Mouse (Mus musculus) limb, embryonic 11.5 days (tissue): ENCODE results near the gene Utf1. TPM values are rescaled to one million over a fixed set of nuclear protein-coding genes. Genes with fewer than 3 reads are reported as not detected.

ENCODE experiments used
- ATAC-seq: fragments of 200-750 bp; cut with Nextera tagmentation; 2 replicates; pipeline ENCODE4 v1.8.0; 2017; ENCODE audit warnings: low read depth; ENCODE audit not compliant: insufficient number of reproducible peaks, low FRiP score, low TSS enrichment
- DNase-seq: peaks from one replicate; pipeline ENCODE4 v3.0.0-alpha.2; 2015; ENCODE audit warnings: low spot score
- H3K27ac ChIP-seq: fragments of 300-500 bp; sonication (generic); replicated peaks from 2 replicates; pipeline ENCODE4 v1.5.1; 2014; ENCODE audit warnings: low read depth, mild to moderate bottlenecking, low read length
- H3K27me3 ChIP-seq: fragments of 300-500 bp; sonication (generic); 2 replicates; pipeline ENCODE4 v1.6.1; 2014; ENCODE audit warnings: mild to moderate bottlenecking, low read length, mixed read lengths; ENCODE audit not compliant: control insufficient read depth, insufficient read depth
- H3K36me3 ChIP-seq: fragments of 300-500 bp; sonication (generic); 2 replicates; pipeline ENCODE4 v1.6.1; 2014; ENCODE audit warnings: mild to moderate bottlenecking, low read length, moderate library complexity, mixed read lengths; ENCODE audit not compliant: control insufficient read depth, insufficient read depth
- H3K4me1 ChIP-seq: fragments of 300-500 bp; sonication (generic); 2 replicates; pipeline ENCODE4 v1.6.1; 2014; ENCODE audit warnings: low read length, mixed read lengths; ENCODE audit not compliant: control insufficient read depth, insufficient read depth
- H3K4me2 ChIP-seq: fragments of 300-500 bp; sonication (generic); 2 replicates; pipeline ENCODE4 v1.6.1; 2014; ENCODE audit warnings: low read depth, mild to moderate bottlenecking, moderate library complexity; ENCODE audit not compliant: severe bottlenecking
- H3K4me3 ChIP-seq: fragments of 300-500 bp; sonication (generic); 2 replicates; pipeline ENCODE4 v1.5.1; 2014; ENCODE audit warnings: low read depth, low read length
- H3K9ac ChIP-seq: fragments of 300-500 bp; sonication (generic); 2 replicates; pipeline ENCODE4 v1.6.1; 2014; ENCODE audit warnings: mild to moderate bottlenecking, low read length
- H3K9me3 ChIP-seq: fragments of 300-500 bp; sonication (generic); 2 replicates; pipeline ENCODE4 v1.6.1; 2016; ENCODE audit warnings: low read length; ENCODE audit not compliant: control insufficient read depth
- WGBS: fragments of 180-500 bp; shearing (Covaris S2); extraction: QIAGEN DNeasy Blood & Tissue Kit; methylation state at CpG from one replicate; pipeline ENCODE4 v1.1.7; 2014; 5-methylcytosine and 5-hydroxymethylcytosine counted together
- polyA plus RNA-seq: library from polyadenylated mRNA; unstranded; fragments of >200 nt; fragmentation: Nextera tagmentation; extraction: Ambion mirVana; gene quantifications from 2 replicates; pipeline ENCODE4 v1.2.1, GENCODE M21; 2014

Gene Utf1
- polyA plus RNA-seq, 1 experiment from 2014 or later = not detected

- no peak for DNase-seq
- H3K9me3 ChIP-seq = no peaks in the 10 kb centered on the region
- H3K27me3 ChIP-seq = no peaks in the 10 kb centered on the region
- H3K9ac ChIP-seq = no peak overlapping the region
- no peaks in the 10 kb centered on the region for H3K36me3 ChIP-seq
- no peak overlapping the region for H3K4me2 ChIP-seq
- H3K4me3 ChIP-seq = no peak overlapping the region
- no peak overlapping the region for H3K27ac ChIP-seq
- no peaks in the 10 kb centered on the region for H3K4me1 ChIP-seq
- no peak for ATAC-seq
- 26% methylated on average over 1 of the region's 1 CpGs for WGBS
These were observed 41.6 kb upstream of the Utf1 start for GRCm38 (mm10) chr7:139901981-139902380.

GRCm38 (mm10) chr7:139905261-139905660 lies 38.3 kb upstream of the Utf1 start:
- H3K4me3 ChIP-seq = no peak overlapping the region
- H3K4me2 ChIP-seq = no peak overlapping the region
- H3K4me1 ChIP-seq = 0 out of 2 replicates have a peak, but pooled peaks cover 2% of the 10 kb centered on the region
- DNase-seq = no peak
- H3K36me3 ChIP-seq = no peaks in the 10 kb centered on the region
- H3K27ac ChIP-seq = no peak overlapping the region
- H3K27me3 ChIP-seq = no peaks in the 10 kb centered on the region
- H3K9me3 ChIP-seq = no peaks in the 10 kb centered on the region
- no peak overlapping the region for H3K9ac ChIP-seq
- ATAC-seq = no peak
- WGBS = 38% methylated on average over 6 of the region's 6 CpGs

- no peak overlapping the region for H3K27ac ChIP-seq
- H3K4me1 ChIP-seq = 0 out of 2 replicates have a peak, but pooled peaks cover 2% of the 10 kb centered on the region
- H3K4me3 ChIP-seq = no peak overlapping the region
- no peaks in the 10 kb centered on the region for H3K9me3 ChIP-seq
- no peak overlapping the region for H3K4me2 ChIP-seq
- no peaks in the 10 kb centered on the region for H3K27me3 ChIP-seq
- H3K9ac ChIP-seq = no peak overlapping the region
- no peak for ATAC-seq
- peak; percentile 69 for DNase-seq
- 10% methylated on average over 6 of the region's 6 CpGs for WGBS
- H3K36me3 ChIP-seq = no peaks in the 10 kb centered on the region
These were observed 37.9 kb upstream of the Utf1 start for GRCm38 (mm10) chr7:139905661-139906060.

- Histone ChIP-seq H3K9ac (no peak overlapping the region), H3K27ac (no peak overlapping the region)
These were observed 35.4 kb upstream of the Utf1 start for GRCm38 (mm10) chr7:139908176-139908575.

GRCm38 (mm10) chr7:139909469-139909868 lies 34.1 kb upstream of the Utf1 start:
- no peak for ATAC-seq
- no peak overlapping the region for H3K4me3 ChIP-seq
- H3K4me1 ChIP-seq = 0 out of 2 replicates have a peak, but pooled peaks cover 2% of the 10 kb centered on the region
- no peaks in the 10 kb centered on the region for H3K36me3 ChIP-seq
- no peak overlapping the region for H3K4me2 ChIP-seq
- H3K9ac ChIP-seq = no peak overlapping the region
- peaks cover 16% of the 10 kb centered on the region for H3K27me3 ChIP-seq
- WGBS = 53% methylated on average over 6 of the region's 6 CpGs
- H3K27ac ChIP-seq = no peak overlapping the region
- no peak for DNase-seq
- no peaks in the 10 kb centered on the region for H3K9me3 ChIP-seq

More at GRCm38 (mm10) chr7:139908176-139908575, 35.4 kb upstream of the Utf1 start:
- no peak overlapping the region for H3K4me2 ChIP-seq
- no peaks in the 10 kb centered on the region for H3K36me3 ChIP-seq
- ATAC-seq = no peak
- H3K9me3 ChIP-seq = no peaks in the 10 kb centered on the region
- H3K27me3 ChIP-seq = peaks cover 5% of the 10 kb centered on the region; the same call in 1 of the 2 replicates
- DNase-seq = no peak
- WGBS = 66% methylated on average over 5 of the region's 5 CpGs
- H3K4me3 ChIP-seq = no peak overlapping the region
- 0 out of 2 replicates have a peak, but pooled peaks cover 2% of the 10 kb centered on the region for H3K4me1 ChIP-seq

- ATAC-seq (no peak), DNase-seq (no peak)
- peaks cover 22% of the 10 kb centered on the region for H3K27me3 ChIP-seq
- H3K27ac ChIP-seq = no peak overlapping the region
- H3K4me3 ChIP-seq = no peak overlapping the region
- WGBS = 52% methylated on average over 11 of the region's 11 CpGs
- H3K4me1 ChIP-seq = 0 out of 2 replicates have a peak, but pooled peaks cover 2% of the 10 kb centered on the region
- no peak overlapping the region for H3K9ac ChIP-seq
- no peaks in the 10 kb centered on the region for H3K36me3 ChIP-seq
- H3K9me3 ChIP-seq = no peaks in the 10 kb centered on the region
- no peak overlapping the region for H3K4me2 ChIP-seq
These were observed 33.3 kb upstream of the Utf1 start for GRCm38 (mm10) chr7:139910204-139910835.

GRCm38 (mm10) chr7:139914141-139915047 lies 29.2 kb upstream of the Utf1 start:
- Histone ChIP-seq H3K4me3 (peak overlapping the region; percentile 10; the same call in 1 of the 2 replicates), H3K9ac (0 out of 2 replicates have a peak overlapping the region, but pooled peaks have one; percentile 12), H3K36me3 (no peaks in the 10 kb centered on the region), H3K4me1 (0 out of 2 replicates have a peak, but pooled peaks cover 2% of the 10 kb centered on the region), H3K27ac (no peak overlapping the region), H3K4me2 (peak overlapping the region; percentile 31), H3K27me3 (peaks cover 23% of the 10 kb centered on the region), H3K9me3 (no peaks in the 10 kb centered on the region)
- DNase-seq = peak; percentile 52
- 10% methylated on average over 29 of the region's 29 CpGs for WGBS
- ATAC-seq = 0 out of 2 replicates have a peak, but pooled peaks have one; percentile 55

- no peak overlapping the region for H3K27ac ChIP-seq
- H3K9me3 ChIP-seq = no peaks in the 10 kb centered on the region
- no peak overlapping the region for H3K4me3 ChIP-seq
- ATAC-seq (no peak), DNase-seq (no peak)
- no peak overlapping the region for H3K9ac ChIP-seq
- no peaks in the 10 kb centered on the region for H3K36me3 ChIP-seq
- H3K27me3 ChIP-seq = peaks cover 23% of the 10 kb centered on the region
- peak overlapping the region; percentile 39 for H3K4me2 ChIP-seq
- WGBS = 7% methylated on average over 14 of the region's 14 CpGs
- no peaks in the 10 kb centered on the region for H3K4me1 ChIP-seq
These were observed 27.8 kb upstream of the Utf1 start for GRCm38 (mm10) chr7:139915646-139916257.
